Mouse (Mus musculus): ENCODE measurements around the gene Osm.
A peak's percentile ranks its signal among the peaks of the same experiment; 100 is the strongest.

Gene Osm

DNA sequence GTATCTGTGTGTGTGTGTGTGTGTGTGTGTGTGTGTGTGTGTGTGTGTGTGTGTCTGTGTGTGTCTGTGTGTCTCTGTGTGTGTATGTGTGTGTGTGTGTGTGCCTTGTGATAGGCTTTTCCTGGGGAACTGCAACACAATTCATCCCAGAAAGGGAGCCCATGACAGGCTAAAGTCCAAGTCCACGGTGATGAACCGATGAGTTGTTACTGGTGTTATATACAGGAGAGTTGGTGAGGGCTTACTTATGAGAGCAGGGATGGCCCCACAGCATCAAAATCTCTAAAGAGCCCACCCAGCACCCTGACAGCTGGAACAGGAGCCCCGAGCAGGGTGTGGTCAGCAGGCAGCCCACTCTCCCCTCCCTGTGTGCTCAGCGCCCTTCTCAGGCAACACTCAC, 5.0 kb downstream of the Osm start:
- no peak for DNase-seq

GRCm38 (mm10) chr11:4246126-4246525, 9.9 kb downstream of the Osm start:
- DNase-seq, result no peak

GRCm38 (mm10) chr11:4246623-4247022, 10.4 kb downstream of the Osm start:
- no peak for DNase-seq

GRCm38 (mm10) chr11:4247201-4247959, 11.2 kb downstream of the Osm start:
- no peak for DNase-seq

GRCm38 (mm10) chr11:4249151-4249550, 12.9 kb downstream of the Osm start:
- DNase-seq, result no peak

DNA sequence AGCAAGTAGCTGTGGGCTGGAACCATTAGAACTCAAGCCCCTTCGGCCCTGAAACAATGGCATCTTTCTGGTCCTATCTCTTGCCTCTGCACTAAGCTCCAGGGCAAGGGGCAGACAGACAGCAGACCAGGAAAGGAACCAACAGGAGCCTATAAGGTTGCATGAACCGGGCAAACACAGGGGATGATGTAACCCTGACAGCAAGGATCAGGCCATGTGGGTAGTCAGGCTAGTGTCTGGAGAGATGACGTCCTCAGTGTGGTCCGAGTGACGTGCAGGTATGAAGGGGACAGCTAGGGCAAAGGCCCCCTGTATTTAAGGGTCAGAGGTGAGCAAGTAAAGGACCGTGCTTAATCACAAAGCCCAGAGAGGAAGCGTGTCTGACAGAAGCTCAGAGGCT, 14.1 kb downstream of the Osm start:
- DNase-seq, result no peak

DNA sequence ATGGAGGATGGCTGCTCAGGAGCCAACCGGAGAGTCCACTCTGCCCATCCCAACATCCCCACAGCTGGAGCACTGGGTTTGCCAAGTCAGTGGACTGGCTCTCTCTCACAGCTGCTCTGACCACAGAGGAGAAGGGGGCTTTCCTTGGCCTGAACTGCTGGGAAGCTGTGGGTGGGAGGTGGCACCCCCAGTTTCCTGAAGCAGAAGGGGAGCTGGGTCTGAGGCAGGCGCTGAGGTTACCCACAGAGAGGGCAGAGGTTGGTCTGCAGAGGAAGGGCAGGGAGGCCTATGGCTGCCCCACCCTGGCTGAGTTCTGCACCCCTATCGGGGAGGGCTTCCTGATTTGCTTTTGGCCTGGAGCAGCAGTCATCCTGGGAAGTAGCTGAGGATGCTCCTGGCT, 15.2 kb downstream of the Osm start:
- DNase-seq, result no peak

DNA sequence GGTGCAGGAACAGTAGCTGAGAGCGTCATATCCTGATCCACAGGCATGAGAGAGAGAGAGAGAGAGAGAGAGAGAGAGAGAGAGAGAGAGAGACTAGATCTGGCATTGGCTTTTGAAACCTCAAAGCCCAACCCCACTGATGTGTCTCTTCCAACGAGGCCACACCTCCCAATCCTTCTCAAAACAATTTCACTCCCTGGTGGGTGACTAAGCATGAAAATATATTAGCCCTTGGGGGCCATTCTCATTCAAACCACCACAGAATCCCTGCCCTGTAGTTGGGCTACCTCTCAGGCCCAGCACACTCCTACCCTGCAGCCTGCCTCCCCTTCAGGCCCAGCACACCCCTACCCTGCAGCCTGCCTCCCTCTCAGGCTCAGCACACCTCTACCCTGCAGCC, 16.7 kb downstream of the Osm start:
- DNase-seq, result no peak

GRCm38 (mm10) chr11:4256846-4257607, 20.8 kb downstream of the Osm start, which contains the start of gene Lif:
Gene Lif, plus strand, starts transcription at chr11:4257557.
- DNase-seq, result no peak

DNA sequence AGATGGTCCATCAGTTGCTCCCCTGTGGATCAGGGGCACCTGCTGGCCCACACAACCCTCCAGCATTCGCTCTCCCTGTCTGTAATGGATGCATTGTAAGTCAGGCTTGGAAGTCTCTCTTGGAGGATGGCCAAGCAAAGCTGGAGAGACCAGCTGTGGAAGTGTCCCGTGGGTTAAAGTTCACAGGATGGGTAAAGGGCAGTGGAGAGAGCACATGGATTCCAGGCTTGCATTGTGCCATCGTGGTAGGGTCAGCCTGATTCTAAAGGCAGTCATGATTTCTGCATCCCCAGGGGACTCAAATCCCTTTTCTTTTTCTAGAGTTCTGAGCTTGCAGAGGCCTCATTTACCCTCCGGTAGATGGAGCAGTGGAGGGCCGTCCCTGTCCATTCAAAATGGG, 21.5 kb downstream of the Osm start:
- no peak for DNase-seq

DNA sequence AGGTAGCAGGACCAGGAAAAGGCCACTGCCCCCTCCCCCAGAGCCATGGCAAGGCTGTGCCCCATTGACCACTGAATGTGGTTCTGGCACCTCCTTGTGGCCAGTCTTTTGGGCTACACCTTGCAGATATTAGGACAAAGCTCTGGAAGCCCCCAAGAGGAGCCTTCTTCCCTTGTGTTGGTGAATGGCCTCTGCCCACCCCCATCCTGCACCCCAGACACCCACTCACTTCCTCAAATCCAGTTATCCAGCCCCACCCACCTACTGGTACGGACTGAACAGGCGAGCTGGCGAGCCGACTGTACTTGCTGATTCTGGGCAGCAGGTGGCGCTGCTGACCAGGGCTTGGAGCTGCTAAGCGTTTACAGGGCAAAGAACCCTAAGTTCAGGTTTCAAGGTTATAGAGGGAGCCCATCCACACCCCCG, 22.4 kb downstream of the Osm start:
- DNase-seq, result peak; percentile 79

DNA sequence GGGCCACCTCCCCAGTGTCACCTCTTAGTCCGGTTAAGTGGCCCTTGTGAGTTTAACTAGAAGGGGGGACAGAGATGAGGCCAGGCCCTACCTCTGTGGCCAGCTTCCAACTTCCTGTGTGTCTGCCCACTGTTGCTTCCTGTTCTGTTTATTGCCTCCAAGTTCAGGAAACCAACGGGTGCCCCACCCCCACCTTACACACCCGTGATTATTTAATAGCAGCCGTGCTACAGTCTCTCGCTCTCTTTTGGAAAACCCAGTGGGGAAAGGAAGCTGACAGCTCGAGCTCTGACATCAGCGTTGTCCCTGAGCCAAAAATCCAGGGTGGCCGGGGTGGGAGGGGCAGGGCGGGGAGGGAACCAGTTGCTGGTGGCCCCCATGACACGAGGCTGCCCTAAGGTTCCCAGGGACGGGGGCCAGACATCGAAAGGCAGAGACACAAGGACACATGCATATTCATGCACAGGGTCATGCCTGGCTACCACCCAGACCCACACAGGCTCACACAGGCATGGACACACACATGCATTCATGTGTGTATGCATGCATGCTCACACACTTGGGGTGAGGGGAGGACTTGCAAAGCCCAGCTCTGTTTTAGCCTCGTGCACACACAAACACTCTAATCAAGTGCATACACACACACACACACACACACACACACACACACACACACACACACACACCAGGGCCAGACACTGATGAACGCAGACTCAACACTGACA, 24.4 kb downstream of the Osm start:
- DNase-seq, result no peak

DNA sequence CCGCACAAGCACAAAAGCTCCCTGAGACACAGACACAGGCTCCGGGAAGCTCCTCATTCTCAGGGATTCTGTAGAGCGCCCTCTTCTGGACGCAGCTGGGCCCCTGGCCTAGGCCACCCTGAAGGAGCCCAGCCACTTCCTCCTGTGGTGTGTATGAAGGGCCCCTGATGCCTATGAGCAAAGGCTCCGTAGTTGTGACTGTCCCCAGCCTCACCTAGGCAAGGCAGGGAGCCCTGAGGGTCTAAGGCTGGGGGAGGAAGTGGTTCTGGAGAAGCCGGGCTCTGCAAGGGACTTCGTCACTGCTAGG, 24.9 kb downstream of the Osm start:
- DNase-seq, result peak; percentile 41

- DNase-seq, result no peak
These were observed 25.7 kb downstream of the Osm start for GRCm38 (mm10) chr11:4261969-4262368.

DNA sequence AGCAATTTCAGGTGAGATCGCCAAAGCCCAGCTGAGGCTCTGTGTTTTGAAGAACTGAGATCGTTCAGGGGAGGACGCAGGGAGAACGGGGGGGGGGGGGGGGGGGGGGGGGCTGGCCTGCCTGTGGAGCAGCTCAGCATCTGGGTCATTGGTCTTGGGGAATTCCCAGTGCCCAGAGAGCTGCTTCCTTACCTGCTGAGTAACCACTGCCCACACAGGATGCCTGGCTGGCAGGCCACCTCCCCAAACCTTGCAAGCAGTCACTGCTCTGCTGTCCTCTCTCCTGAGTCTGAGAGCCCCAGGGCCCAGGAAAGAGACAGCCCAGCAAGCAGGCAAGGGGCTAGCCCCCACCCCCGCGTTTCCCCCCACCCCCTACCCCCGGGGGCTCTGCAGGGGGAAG, 26.6 kb downstream of the Osm start:
- DNase-seq, result no peak

DNA sequence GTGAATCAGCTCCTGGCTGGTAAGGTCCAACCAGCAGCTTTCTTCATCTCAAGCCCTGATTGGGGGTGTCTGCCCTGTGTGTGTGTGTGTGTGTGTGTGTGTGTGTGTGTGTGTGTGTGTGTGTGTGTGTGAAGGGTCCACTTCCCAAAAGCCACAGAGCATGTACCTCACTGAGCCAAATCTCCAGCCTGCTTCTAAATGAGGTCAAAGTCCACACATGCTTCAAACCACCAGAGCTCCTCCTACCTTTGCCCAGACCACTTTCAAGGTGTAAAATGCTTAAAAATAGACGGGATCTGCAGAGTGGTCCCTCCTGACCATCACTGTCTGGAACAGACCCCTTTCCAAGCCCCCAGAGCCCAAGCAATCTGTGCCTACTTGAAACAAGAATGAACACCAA, 27.1 kb downstream of the Osm start:
- DNase-seq, result no peak

GRCm38 (mm10) chr11:4264066-4264465, 27.8 kb downstream of the Osm start:
- no peak for DNase-seq

DNA sequence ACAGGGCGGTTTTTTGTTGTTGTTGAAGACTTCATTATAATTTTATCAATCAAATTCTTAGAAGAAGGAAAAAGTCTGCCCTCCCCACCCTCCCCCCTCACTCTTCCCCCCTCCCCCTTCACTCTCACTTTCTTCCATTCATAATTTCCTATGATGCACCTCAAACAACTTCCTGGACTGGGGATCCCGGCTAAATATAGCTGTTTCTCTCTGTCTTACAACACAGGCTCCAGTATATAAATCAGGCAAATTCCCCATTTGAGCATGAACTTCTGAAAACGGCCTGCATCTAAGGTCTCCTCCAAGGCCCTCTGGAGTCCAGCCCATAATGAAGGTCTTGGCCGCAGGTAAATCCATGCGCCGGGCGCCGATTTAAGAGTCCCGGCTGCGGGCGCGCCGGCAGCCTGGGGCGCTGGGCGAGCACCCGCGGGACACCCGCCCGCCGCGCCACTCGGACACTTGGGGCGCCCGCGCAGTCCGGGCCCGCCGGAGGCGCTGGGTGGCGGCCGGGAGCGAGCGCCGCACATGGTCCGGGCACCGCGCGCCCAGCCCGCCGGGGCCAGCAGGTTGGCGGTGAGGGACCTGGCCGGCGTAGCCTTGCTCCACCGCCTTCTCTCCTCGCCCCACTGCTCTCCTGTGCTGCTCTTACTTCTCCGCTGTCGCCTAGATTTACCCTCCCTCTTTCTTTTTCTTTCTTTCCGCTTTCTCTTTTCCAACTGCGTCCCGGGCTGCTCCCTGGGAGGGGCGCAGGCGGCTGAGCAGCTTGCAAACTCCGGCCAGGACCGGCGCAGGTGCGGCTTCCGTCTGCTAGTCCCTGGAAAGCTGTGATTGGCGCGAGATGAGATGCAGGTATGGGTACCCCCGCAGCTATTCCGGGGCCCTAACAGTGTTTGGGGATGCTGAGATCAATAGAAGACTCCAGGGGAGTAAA, 30.3 kb downstream of the Osm start:
- DNase-seq, result no peak

DNA sequence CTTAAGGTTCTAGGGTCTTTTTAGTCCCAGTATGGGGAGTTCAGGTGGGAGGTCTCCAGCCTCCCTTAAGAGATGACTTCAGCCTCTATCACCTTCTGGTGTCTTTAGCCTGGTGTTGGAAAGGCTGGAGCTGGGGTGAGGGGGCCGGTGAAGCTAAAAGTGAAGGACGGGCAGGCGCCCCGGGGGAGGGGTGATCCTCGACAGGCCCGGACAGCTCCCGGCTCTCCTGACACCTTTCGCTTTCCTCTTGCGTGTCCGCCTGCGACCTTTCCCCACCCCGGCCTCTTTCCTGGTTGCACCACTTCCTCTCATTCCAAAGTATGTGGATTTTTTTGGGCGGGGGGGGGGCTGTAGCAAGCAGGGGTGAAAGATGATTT, 31.0 kb downstream of the Osm start:
- no peak for DNase-seq

DNA sequence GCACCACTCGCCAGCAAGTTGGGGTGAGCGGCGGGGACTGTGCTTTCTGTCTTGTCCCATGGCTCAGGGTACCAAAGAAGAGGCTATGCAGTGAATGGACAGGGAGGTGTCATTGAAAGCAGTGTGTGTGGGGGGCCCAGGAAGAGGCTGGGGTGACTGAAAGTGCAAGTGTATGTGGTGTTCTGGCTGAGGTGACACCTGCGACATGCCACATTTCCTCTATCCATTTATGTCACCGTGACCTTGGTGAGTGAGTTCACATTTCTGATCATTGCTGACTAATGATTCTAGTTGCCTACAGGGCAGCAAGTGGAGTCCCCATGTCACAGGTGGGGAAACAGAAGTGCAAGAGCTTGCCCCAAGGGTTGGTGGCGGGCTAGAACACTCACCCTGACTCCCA, 32.3 kb downstream of the Osm start:
- DNase-seq, result no peak

DNA sequence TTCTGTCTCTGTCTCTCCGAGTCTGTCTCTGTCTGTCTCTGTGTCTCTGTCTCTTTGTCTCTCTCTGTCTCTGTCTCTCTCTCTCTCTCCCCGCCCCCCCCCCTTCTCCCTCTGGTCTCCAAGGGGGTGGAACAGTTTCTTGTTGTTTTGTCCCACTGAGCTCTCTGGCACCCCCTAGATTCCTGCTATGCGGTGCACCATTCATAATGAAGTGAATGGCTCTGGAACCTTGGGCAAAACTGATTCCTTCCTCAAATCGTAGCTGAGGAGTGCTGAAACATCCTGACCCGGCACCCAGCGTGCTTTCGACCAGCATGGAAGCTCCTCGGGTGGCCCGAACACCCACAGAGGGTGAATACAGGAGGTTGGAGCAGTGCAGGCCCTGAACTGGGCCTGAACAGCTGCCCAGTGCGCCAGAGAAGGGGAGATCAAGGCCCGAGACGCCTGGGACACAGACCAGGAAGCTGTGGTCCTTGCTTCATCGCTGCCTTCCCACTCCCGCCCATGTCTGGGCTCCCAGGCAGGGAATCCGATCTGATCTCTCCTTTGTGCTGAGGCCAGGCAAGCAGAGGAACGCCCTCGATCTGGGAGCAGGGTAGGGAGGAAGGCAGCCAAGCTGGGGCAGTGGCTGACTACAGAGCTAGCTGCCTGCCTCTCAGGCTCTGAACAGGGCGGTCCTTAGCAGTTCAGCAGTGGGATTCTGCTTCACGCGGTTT, 34.7 kb downstream of the Osm start:
- DNase-seq, result no peak

GRCm38 (mm10) chr11:4271544-4271943, 35.3 kb downstream of the Osm start:
- no peak for DNase-seq

Data from cerebellum, adult 9-11 months (tissue).